In the genomic region with DNA sequence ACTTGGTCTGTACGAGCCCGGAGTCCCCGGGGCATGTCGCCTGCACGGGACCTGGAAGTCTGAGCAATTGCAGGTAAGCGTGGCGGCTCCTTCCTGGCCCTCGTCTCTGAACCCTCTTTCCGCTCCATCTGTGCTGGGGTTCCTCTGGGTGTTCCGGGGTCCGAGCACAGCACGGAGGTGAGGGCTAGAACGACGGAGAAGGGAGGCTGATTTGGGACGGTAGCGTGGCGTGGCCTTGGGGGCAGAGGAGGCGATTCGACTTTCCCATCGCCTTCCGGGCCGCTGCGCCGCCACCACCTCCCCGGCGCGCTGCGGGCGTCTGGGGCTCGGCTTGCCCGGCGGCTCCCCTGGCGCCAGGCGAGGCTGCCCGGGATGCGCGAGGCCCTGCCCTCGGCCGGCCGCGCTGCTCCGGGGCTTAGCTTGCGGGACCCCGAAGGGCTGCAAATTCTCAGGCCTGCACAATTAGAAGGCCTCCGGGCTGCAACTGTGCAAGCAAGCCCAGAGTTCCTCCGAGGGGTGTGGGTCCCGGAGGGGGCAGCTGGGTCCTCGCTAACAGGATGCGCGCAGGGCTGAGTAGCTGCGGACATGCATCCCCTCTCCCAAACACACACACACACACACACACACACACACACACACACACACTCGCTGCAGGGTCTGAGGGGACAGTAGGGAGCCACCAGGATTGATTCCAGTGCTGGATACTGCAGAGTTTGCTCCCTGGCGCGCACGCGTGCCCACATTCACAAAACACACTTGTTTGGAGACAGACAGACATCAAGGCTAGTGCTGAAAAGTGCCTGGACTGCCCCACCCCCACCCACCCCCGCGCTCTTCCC, we compare ENCODE assay signal across 8 mouse cellular contexts. TPM values are rescaled to one million over a fixed set of nuclear protein-coding genes. Genes with fewer than 3 reads are reported as not detected.
DNase-seq lines count a peak whose midpoint lies in the region; ATAC-seq and TF ChIP-seq lines count a peak whose summit lies in the region.

No protein-coding gene starts in this region.

- peaks cover 2% of the 10 kb centered on the region; the same call in 1 of the 2 replicates for H3K36me3 ChIP-seq in kidney, adult 2 months (ENCODE audit: control insufficient read depth, insufficient read depth, low read length)
- no peaks in the 10 kb centered on the region for H3K36me3 ChIP-seq in embryonic facial prominence, embryonic 15.5 days
- 0 out of 2 replicates have a peak, but pooled peaks cover 10% of the 10 kb centered on the region for H3K36me3 ChIP-seq in hindbrain, embryonic 10.5 days
- H3K36me3 ChIP-seq in liver, embryonic 11.5 days (ENCODE audit: control insufficient read depth, insufficient read depth, low read length): no peaks in the 10 kb centered on the region; the same call in 1 of the 2 replicates
- no peaks in the 10 kb centered on the region for H3K36me3 ChIP-seq in neural tube, embryonic 11.5 days (ENCODE audit: control insufficient read depth, insufficient read depth, low read length)

- ATAC-seq in embryonic facial prominence, embryonic 15.5 days (ENCODE audit: insufficient number of reproducible peaks, low FRiP score, low TSS enrichment, low read depth): peak; percentile 35
- ATAC-seq in liver, embryonic 11.5 days (replicated peaks; ENCODE audit: low FRiP score): peak; percentile 42
- ATAC-seq in neural tube, embryonic 11.5 days (ENCODE audit: insufficient read depth, low FRiP score, low TSS enrichment): peak; percentile 59

- TF ChIP-seq CTCF in kidney, adult 2 months (conservative IDR thresholded peaks at IDR 0.05; ENCODE audit: insufficient read depth, insufficient read length, low read depth, low read length): no peak

- TF ChIP-seq POLR2A in kidney, adult 2 months (IDR thresholded peaks at IDR 0.05; ENCODE audit: low read depth, low read length): no peak

- peak overlapping the region; percentile 97 for H3K4me3 ChIP-seq in kidney, adult 2 months (ENCODE audit: insufficient read depth, low read depth, low read length)
- H3K4me3 ChIP-seq in embryonic facial prominence, embryonic 15.5 days (replicated peaks): peak overlapping the region; percentile 78
- peak overlapping the region; percentile 64 for H3K4me3 ChIP-seq in hindbrain, embryonic 10.5 days
- peak overlapping the region; percentile 72 for H3K4me3 ChIP-seq in liver, embryonic 11.5 days (ENCODE audit: low read depth, low read length)
- peak overlapping the region; percentile 66 for H3K4me3 ChIP-seq in neural tube, embryonic 11.5 days (ENCODE audit: low read depth, low read length)

- DNase-seq in kidney, adult 2 months: peak; percentile 50
- no peak for DNase-seq in kidney, adult 8-10 months
- peak; percentile 70 for DNase-seq in adrenal gland, postnatal 14 days
- peak; percentile 78 for DNase-seq in hindbrain, embryonic 10.5 days (ENCODE audit: low spot score)
- peak; percentile 74 for DNase-seq in liver, embryonic 11.5 days (ENCODE audit: low spot score)
- DNase-seq in neural tube, embryonic 11.5 days (ENCODE audit: low spot score): peak; percentile 70
- peak; percentile 74 for DNase-seq in thymus, postnatal 4 days

- H3K27ac ChIP-seq in kidney, adult 2 months (ENCODE audit: insufficient read depth, low read depth, low read length): peak overlapping the region; percentile 97
- peak overlapping the region; percentile 96 for H3K27ac ChIP-seq in embryonic facial prominence, embryonic 15.5 days (replicated peaks)
- H3K27ac ChIP-seq in hindbrain, embryonic 10.5 days: peak overlapping the region; percentile 84
- peak overlapping the region; percentile 77 for H3K27ac ChIP-seq in liver, embryonic 11.5 days (ENCODE audit: low read depth, low read length)
- 0 out of 2 replicates have a peak overlapping the region, but pooled peaks have one; percentile 34 for H3K27ac ChIP-seq in neural tube, embryonic 11.5 days (ENCODE audit: low read depth, low read length)

- H3K27me3 ChIP-seq in kidney, adult 2 months (replicated peaks; ENCODE audit: control insufficient read depth, insufficient read depth, low read length): no peaks in the 10 kb centered on the region
- H3K27me3 ChIP-seq in embryonic facial prominence, embryonic 15.5 days: no peaks in the 10 kb centered on the region
- H3K27me3 ChIP-seq in hindbrain, embryonic 10.5 days (ENCODE audit: insufficient read depth, poor library complexity, severe bottlenecking): peaks cover 52% of the 10 kb centered on the region
- peaks cover 22% of the 10 kb centered on the region for H3K27me3 ChIP-seq in liver, embryonic 11.5 days (replicated peaks; ENCODE audit: control insufficient read depth, insufficient read depth, low read length)
- H3K27me3 ChIP-seq in neural tube, embryonic 11.5 days (ENCODE audit: control insufficient read depth, insufficient read depth, low read length): peaks cover 26% of the 10 kb centered on the region

- no peaks in the 10 kb centered on the region for H3K9me3 ChIP-seq in embryonic facial prominence, embryonic 15.5 days (replicated peaks)
- H3K9me3 ChIP-seq in hindbrain, embryonic 10.5 days: no peaks in the 10 kb centered on the region
- H3K9me3 ChIP-seq in liver, embryonic 11.5 days (ENCODE audit: control insufficient read depth, low read length): no peaks in the 10 kb centered on the region
- no peaks in the 10 kb centered on the region for H3K9me3 ChIP-seq in neural tube, embryonic 11.5 days (ENCODE audit: control insufficient read depth, low read length)

- peak overlapping the region; percentile 96 for H3K4me2 ChIP-seq in embryonic facial prominence, embryonic 15.5 days (replicated peaks)
- H3K4me2 ChIP-seq in liver, embryonic 11.5 days: peak overlapping the region; percentile 90
- peak overlapping the region; percentile 97 for H3K4me2 ChIP-seq in neural tube, embryonic 11.5 days (ENCODE audit: low read depth)

- peak overlapping the region; percentile 77 for H3K9ac ChIP-seq in embryonic facial prominence, embryonic 15.5 days
- peak overlapping the region; percentile 81 for H3K9ac ChIP-seq in liver, embryonic 11.5 days (ENCODE audit: low read depth, low read length)
- H3K9ac ChIP-seq in neural tube, embryonic 11.5 days (ENCODE audit: low read length): peak overlapping the region; percentile 62

- WGBS in kidney, adult 2 months: under 1% methylated on average over 53 of the region's 58 CpGs
- WGBS in embryonic facial prominence, embryonic 15.5 days: under 1% methylated on average over 58 of the region's 58 CpGs
- under 1% methylated on average over 58 of the region's 58 CpGs for WGBS in hindbrain, embryonic 10.5 days
- WGBS in liver, embryonic 11.5 days: under 1% methylated on average over 53 of the region's 58 CpGs
- WGBS in neural tube, embryonic 11.5 days: under 1% methylated on average over 57 of the region's 58 CpGs

- peaks cover 13% of the 10 kb centered on the region for H3K4me1 ChIP-seq in kidney, adult 2 months (ENCODE audit: control insufficient read depth, insufficient read depth, low read length)
- peaks cover 60% of the 10 kb centered on the region for H3K4me1 ChIP-seq in embryonic facial prominence, embryonic 15.5 days
- peaks cover 61% of the 10 kb centered on the region for H3K4me1 ChIP-seq in hindbrain, embryonic 10.5 days (replicated peaks)
- H3K4me1 ChIP-seq in liver, embryonic 11.5 days (replicated peaks; ENCODE audit: control insufficient read depth, insufficient read depth, low read length): peaks cover 34% of the 10 kb centered on the region
- peaks cover 13% of the 10 kb centered on the region for H3K4me1 ChIP-seq in neural tube, embryonic 11.5 days (ENCODE audit: control insufficient read depth, insufficient read depth, low read length)

RNA-seq across cellular contexts. Expression of gene Itpkb, which starts 0.6 kb away (rescaled TPM):
- polyA plus RNA-seq in kidney, adult 2 months (2012; rRNA removed): 14.1 and 14.9 TPM in 2 replicates
- 63.9 and 71.4 TPM in 2 replicates for total RNA-seq in adrenal gland, postnatal 14 days (2021)
- polyA plus RNA-seq in embryonic facial prominence, embryonic 15.5 days (2015; fragmentation: Nextera tagmentation; extraction: Ambion mirVana): 12.3 and 13.5 TPM in 2 replicates
- polyA plus RNA-seq in hindbrain, embryonic 10.5 days (2016; fragmentation: Nextera tagmentation; extraction: Ambion mirVana): 3.7 and 4.2 TPM in 2 replicates
- 4.1 and 4.3 TPM in 2 replicates for polyA plus RNA-seq in liver, embryonic 11.5 days (2014; fragmentation: Nextera tagmentation; extraction: Ambion mirVana)
- 2.6 and 2.8 TPM in 2 replicates for polyA plus RNA-seq in neural tube, embryonic 11.5 days (2014; fragmentation: Nextera tagmentation; extraction: Ambion mirVana)

Comparison
In these comparisons a context has a peak if more than half of its experiments do, and no peak if none do; other contexts are left out.
1. DNase-seq: peak in kidney, adult 2 months (single experiment), adrenal gland, postnatal 14 days (single experiment), hindbrain, embryonic 10.5 days (single experiment), liver, embryonic 11.5 days (single experiment), neural tube, embryonic 11.5 days (single experiment) and thymus, postnatal 4 days (single experiment); none in kidney, adult 8-10 months (0 of 2).
2. H3K27ac ChIP-seq: peak in every context shown above with its lines; median percentile 97 in kidney, adult 2 months; 96 in embryonic facial prominence, embryonic 15.5 days; 84 in hindbrain, embryonic 10.5 days; 77 in liver, embryonic 11.5 days; 34 in neural tube, embryonic 11.5 days.
3. Peak in every context shown above with its lines, with median percentiles within 50 percentile points of each other: H3K4me3 ChIP-seq, ATAC-seq, H3K4me2 ChIP-seq and H3K9ac ChIP-seq.